Mouse (Mus musculus): ENCODE data around the gene Crot. TPM values are rescaled to one million over a fixed set of nuclear protein-coding genes. Genes with fewer than 3 reads are reported as not detected.
"Not testable (repeated sequence)": the region's sequence is repeated elsewhere in the genome, so short reads cannot be mapped to it uniquely, and the experiment has no call there.

The Crot gene
- total RNA-seq (2015) (27.5 and 28.5 TPM in 2 replicates), total RNA-seq (2017) (36.1 and 44.7 TPM in 2 replicates)

- ATAC-seq (replicated peaks; ENCODE audit: poor library complexity), result peak; percentile 89
These were observed at the start of gene Crot for GRCm38 (mm10) chr5:8996686-8997512. TSS of gene Crot (minus strand) at chr5:8997324.

DNA sequence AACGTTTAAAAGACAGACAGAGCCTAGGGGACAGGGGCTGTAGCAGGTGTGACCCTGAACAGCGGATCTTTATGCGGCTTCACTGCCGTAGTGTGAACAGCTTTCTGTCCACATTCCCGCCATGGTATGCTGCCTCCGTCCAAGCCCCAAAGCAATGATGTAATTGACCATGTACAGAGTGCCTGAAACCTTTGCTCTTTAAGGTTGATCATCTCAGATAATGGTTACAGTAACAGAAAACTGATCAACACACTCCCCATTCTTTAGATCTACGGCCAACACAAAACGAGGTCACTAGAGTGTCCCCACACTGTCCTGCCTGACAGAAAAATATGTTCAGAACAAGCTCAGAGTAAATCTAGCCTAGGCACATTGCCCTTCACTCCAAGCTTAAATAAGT, 48.8 kb upstream of the Crot start:
- no peak for ATAC-seq (replicated peaks; ENCODE audit: poor library complexity)

DNA sequence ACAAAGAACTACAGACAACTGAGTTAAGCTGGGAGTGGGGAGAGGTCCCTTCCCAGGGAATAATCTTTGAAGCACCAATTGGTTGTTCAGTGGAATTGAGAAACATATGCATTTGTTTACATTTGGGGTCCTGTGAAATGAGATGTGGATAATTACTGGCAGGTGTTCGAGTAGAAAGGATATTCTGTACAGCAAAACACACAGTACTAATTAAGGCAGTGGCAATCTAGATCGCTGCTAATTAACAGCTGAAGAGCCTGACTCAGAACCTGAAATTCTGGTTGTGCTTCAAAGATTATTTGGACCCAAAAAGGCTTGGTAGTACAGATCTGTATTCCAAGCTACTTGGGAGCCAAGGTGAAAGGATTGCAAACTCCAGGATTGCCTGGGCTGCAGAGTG, 47.7 kb upstream of the Crot start:
- ATAC-seq (replicated peaks; ENCODE audit: poor library complexity), result no peak

GRCm38 (mm10) chr5:9043582-9044267, 46.6 kb upstream of the Crot start:
- ATAC-seq (replicated peaks; ENCODE audit: poor library complexity), result no peak

DNA sequence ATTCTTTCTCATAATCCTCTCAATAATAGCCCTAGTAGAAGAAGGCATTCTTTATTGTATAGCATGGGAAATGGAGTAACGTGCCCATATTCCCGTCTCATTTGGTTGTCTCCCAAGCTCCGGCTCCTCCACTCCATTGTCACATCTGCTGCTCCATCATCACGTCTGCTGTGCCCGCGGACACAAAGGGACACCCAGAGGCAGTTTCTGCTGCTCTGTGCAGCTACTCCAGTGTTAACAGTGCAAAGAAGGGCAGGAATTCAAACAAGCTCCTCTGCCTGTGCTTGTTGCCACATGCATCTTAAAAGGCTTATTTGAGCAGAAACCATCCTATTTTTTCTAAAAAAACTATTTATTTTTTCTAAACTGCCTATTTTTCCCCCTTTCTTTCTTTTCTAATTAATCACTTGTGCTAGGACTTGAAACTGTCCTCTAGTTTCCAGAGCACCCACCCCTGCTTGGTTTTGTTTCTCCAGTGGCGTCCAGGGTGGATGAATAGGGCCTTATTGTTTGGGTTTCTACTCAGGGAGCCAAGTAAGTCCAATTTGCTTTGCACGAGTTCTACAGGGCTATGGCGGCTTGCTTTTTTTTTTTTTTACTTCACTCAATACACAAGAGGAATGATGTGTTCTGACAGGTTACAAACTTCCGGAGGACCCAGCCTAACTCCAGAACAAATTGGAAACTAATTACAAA, 45.7 kb upstream of the Crot start:
- ATAC-seq (replicated peaks; ENCODE audit: poor library complexity), result no peak

DNA sequence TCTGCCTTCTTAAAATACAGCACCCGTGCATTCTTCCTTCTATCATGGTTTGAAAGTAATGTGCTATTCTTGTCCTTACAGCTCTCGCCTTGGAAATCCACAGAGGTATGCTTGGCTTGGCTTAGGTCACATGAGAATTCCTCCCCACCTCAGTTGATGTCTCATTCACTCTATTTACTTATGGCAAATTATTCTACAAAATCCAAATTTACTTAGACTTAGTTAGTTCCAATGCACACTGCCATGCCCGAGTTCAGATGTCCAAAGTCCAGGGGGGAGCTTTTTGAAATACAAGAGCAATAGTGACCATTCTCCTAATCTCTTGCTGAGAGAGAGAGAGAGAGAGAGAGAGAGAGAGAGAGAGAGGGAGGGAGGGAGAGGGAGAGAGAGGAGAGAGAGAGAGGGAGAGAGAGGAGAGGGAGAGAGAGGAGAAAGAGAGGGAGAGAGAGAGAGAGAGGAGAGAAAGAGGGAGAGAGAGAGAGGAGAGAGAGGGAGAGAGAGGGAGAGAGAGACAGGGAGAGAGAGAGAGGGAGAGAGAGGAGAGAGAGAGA, 43.6 kb upstream of the Crot start:
- no peak for ATAC-seq (replicated peaks; ENCODE audit: poor library complexity)

DNA sequence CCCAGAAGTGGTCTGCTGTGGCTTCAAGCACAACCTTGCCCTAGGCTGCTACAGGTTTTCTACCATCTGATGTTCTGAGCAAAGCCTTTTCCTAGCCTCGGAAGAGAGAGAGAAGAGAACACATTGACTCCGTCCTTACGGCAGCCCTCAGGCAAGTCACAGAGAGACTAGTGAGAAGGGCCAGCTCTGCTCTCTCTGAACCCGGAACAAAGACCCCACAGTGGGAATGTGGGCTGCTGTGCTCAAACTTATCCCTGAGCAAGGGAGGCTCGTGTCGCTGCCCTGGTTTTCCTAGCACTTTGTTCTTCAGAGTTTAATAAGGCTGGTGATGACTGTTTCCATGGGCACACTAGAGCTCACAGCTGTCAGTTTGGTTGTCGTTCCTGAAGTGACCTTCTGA, 42.9 kb upstream of the Crot start:
- ATAC-seq (replicated peaks; ENCODE audit: poor library complexity), result no peak

GRCm38 (mm10) chr5:9037292-9037691, 40.2 kb upstream of the Crot start:
- peak; percentile 91 for ATAC-seq (replicated peaks; ENCODE audit: poor library complexity)

DNA sequence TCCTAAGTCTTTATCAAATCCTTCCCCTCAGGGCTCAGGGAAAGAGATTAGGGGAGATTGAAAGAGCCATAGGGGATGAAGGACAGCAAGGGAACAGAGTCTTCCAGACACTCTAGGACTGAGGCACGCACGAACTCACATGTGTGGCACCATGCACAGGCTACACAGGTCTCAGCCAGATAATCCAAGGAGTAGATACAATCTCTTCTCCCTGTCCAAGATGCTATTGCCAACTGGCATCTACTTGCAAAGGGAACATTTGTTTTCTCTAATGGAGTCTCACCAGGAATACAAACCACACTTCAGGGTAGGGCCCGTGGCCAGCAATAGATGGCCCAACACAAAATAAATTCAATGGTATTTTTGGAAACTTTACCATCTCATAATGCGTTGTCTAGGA, 38.3 kb upstream of the Crot start:
- ATAC-seq (replicated peaks; ENCODE audit: poor library complexity), result no peak

GRCm38 (mm10) chr5:9034535-9034934, 37.4 kb upstream of the Crot start:
- ATAC-seq (replicated peaks; ENCODE audit: poor library complexity), result no peak

- ATAC-seq (replicated peaks; ENCODE audit: poor library complexity), result no peak
These were observed 36.7 kb upstream of the Crot start for GRCm38 (mm10) chr5:9033843-9034242.

DNA sequence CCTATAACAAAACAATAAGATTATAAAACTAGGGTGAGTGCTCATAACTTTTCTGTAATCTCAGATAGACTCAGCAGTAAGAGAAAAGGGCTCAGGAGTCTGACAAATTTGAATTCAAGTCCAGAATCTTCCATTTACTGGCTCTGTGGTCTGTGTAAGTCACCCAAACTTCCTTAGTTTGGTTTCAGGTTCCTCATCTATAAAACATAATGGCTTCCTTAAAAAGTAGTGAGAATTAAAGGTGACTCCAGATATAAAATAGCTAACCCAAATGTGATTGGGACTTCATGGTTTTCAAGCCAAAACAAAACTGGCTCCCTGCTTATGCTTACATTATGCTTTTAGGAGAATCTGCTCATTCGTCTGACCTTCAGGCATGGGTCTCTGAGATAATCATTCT, 35.5 kb upstream of the Crot start:
- ATAC-seq (replicated peaks; ENCODE audit: poor library complexity), result peak; percentile 51; the same call in 1 of the 2 replicates

GRCm38 (mm10) chr5:9032101-9032590, 35.0 kb upstream of the Crot start:
- no peak for ATAC-seq (replicated peaks; ENCODE audit: poor library complexity)

GRCm38 (mm10) chr5:9028266-9028841, 31.2 kb upstream of the Crot start:
- ATAC-seq (replicated peaks; ENCODE audit: poor library complexity), result no peak

DNA sequence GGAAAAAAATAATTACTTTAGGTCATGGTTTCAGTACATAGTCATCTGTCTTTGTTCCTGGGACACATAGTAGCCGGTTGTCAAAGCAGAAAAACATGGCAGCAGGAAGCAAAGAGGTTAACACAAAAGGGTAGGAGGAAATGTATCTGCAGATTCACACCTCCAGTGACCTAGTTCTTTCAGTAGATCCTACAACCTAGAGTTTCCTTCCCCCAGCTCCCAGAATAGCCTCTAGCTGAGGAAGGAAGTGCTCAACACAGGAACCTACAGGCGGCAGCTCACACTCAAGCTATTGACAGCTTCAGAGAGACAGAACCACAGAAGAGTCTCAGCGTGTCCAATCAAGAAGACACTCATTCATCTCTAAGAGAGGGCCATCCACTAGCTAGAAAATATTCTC, 18.2 kb upstream of the Crot start:
- ATAC-seq (replicated peaks; ENCODE audit: poor library complexity), result peak; percentile 80

- ATAC-seq (replicated peaks; ENCODE audit: poor library complexity), result peak; percentile 70
These were observed 17.6 kb upstream of the Crot start for GRCm38 (mm10) chr5:9014774-9015173.

DNA sequence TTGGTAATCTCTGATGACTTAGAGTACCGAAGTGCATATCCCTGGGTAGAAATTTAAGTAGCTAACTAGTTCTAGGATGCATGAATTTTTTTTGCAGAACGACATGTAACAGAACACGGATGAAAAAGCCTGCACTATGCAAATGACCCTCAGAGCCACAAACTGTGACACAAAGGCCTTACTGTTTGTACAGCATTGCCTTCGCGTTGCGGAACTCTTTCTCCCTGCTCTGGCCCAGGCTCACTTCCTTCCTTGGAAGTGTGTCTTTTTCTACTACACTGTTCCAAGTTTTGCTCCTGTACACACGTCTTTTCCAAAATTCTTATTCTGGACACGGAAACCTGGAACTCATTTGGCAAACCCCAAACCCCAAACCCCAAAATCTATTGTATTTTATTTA, 14.2 kb upstream of the Crot start:
- no peak for ATAC-seq (replicated peaks; ENCODE audit: poor library complexity)

DNA sequence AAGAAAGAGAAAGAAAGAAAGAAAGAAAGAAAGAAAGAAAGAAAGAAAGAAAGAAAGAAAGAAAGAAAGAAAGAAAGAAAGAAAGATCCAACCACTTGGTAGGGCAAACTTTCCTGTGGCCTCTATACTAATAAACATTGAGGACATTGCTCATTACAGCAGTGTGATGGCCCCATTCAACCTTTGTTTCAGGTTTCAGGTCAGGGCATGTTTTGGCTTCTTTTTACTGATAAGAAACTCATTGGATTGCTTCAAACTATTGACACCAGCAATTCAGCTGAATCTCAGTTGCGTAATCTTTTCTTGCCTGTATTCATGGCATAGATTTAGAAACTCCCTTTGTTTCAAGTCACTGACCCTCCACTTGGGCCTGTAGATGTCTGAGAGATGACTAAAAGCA, 13.0 kb upstream of the Crot start:
- no peak for ATAC-seq (replicated peaks; ENCODE audit: poor library complexity)

GRCm38 (mm10) chr5:9006585-9006984, 9.5 kb upstream of the Crot start:
- ATAC-seq (replicated peaks; ENCODE audit: poor library complexity), result not testable (repeated sequence)

GRCm38 (mm10) chr5:9000006-9000405, 2.9 kb upstream of the Crot start:
- not testable (repeated sequence) for ATAC-seq (replicated peaks; ENCODE audit: poor library complexity)

DNA sequence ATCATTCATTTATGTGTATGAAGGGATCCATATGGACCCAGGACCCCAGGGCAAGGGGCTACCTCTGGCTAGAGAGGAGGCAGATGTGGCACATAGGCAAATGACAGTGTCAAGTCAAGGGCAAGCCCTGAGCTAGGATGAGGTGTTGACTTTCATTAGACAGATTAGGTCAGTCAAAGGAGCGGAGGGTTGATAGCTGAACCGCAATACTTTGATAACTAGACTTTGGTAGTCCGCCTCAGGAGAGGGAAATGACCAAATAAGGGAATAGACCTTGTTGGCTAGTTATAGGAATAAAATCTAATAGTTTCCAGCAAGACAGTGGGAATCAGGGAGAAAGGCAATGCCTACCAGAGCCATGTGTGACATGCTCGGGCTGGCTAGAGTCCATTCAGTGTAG, 2.0 kb upstream of the Crot start:
- ATAC-seq (replicated peaks; ENCODE audit: poor library complexity), result no peak

Data from megakaryocyte progenitor cell, adult 5-6 weeks (primary cell).